Mouse (Mus musculus) bone marrow, adult 2 months (tissue): Measurements from ENCODE around the gene Slirp. TPM values are rescaled to one million over a fixed set of nuclear protein-coding genes. Genes with fewer than 3 reads are reported as not detected.

Experiments used
- H3K27ac ChIP-seq: fragments of 200-500 bp; 2 replicates; pipeline ENCODE4 v1.5.1; 2012; ENCODE audit warnings: low read depth, mild to moderate bottlenecking, control low read depth, inconsistent platforms, low read length; ENCODE audit not compliant: control insufficient read depth, poor library complexity, insufficient read depth
- H3K4me1 ChIP-seq: fragments of 200-500 bp; 2 replicates; pipeline ENCODE4 v1.6.1; 2011; ENCODE audit warnings: low read length; ENCODE audit not compliant: control insufficient read depth, insufficient read depth
- H3K4me3 ChIP-seq: fragments of 200-500 bp; replicated peaks from 2 replicates; pipeline ENCODE3; 2011; ENCODE audit warnings: mild to moderate bottlenecking, low read depth, low read length, control low read depth; ENCODE audit not compliant: control insufficient read depth
- CTCF ChIP-seq: fragments of 200-500 bp; IDR thresholded peaks from 2 replicates; pipeline ENCODE4 v1.5.1; 2011; ENCODE audit warnings: low read length, control low read depth; ENCODE audit not compliant: control insufficient read depth, insufficient read depth
- POLR2A ChIP-seq: fragments of 200-500 bp; IDR thresholded peaks from 2 replicates; pipeline ENCODE4 v1.6.1; 2011; ENCODE audit warnings: low read depth, mild to moderate bottlenecking, control low read depth, low read length, borderline replicate concordance; ENCODE audit not compliant: control insufficient read depth
- WGBS: fragments of 180-500 bp; shearing (Covaris S2); methylation state at CpG from one replicate; pipeline ENCODE4 v1.1.7; 2018; 5-methylcytosine and 5-hydroxymethylcytosine counted together
- polyA plus RNA-seq: library from polyadenylated mRNA; stranded (reverse); fragments of >200 nt; gene quantifications from 2 replicates; pipeline ENCODE4 v1.2.4, GENCODE M21; 2011; ENCODE audit warnings: low replicate concordance; ENCODE audit not compliant: missing spikeins, insufficient read depth, insufficient read length

Gene Slirp
- polyA plus RNA-seq, 1 experiment: 160 TPM

GRCm38 (mm10) chr12:87421708-87422507, 21.8 kb upstream of the Slirp start:
- peaks cover 1% of the 10 kb centered on the region; the same call in 1 of the 2 replicates for H3K4me1 ChIP-seq
- no peak overlapping the region for H3K4me3 ChIP-seq
- TF ChIP-seq POLR2A (no peak), CTCF (no peak)
- no peak overlapping the region for H3K27ac ChIP-seq
- 50% methylated on average over 5 of the region's 5 CpGs for WGBS

- TF ChIP-seq POLR2A (no peak), CTCF (no peak)
- Histone ChIP-seq H3K4me1 (peaks cover 1% of the 10 kb centered on the region; the same call in 1 of the 2 replicates), H3K27ac (no peak overlapping the region), H3K4me3 (no peak overlapping the region)
- 58% methylated on average over 1 of the region's 1 CpGs for WGBS
Observed at GRCm38 (mm10) chr12:87423700-87424099, 20.0 kb upstream of the Slirp start.

GRCm38 (mm10) chr12:87424516-87424915, 19.2 kb upstream of the Slirp start:
- 68% methylated on average over 3 of the region's 3 CpGs for WGBS
- Histone ChIP-seq H3K4me3 (no peak overlapping the region), H3K4me1 (peaks cover 1% of the 10 kb centered on the region; the same call in 1 of the 2 replicates), H3K27ac (no peak overlapping the region)
- no peak for TF ChIP-seq POLR2A
- TF ChIP-seq CTCF: no peak

GRCm38 (mm10) chr12:87426354-87427031, 17.2 kb upstream of the Slirp start:
- Histone ChIP-seq H3K4me3 (no peak overlapping the region), H3K27ac (no peak overlapping the region), H3K4me1 (peaks cover 1% of the 10 kb centered on the region; the same call in 1 of the 2 replicates)
- WGBS: 88% methylated on average over 5 of the region's 5 CpGs
- TF ChIP-seq CTCF (no peak), POLR2A (no peak)

GRCm38 (mm10) chr12:87428295-87428694, 15.4 kb upstream of the Slirp start:
- no peak for TF ChIP-seq CTCF
- TF ChIP-seq POLR2A: no peak

GRCm38 (mm10) chr12:87428885-87429284, 14.8 kb upstream of the Slirp start:
- no peak for TF ChIP-seq CTCF
- TF ChIP-seq POLR2A: no peak
- Histone ChIP-seq H3K4me3 (no peak overlapping the region), H3K4me1 (no peaks in the 10 kb centered on the region), H3K27ac (no peak overlapping the region)
- 80% methylated on average over 8 of the region's 8 CpGs for WGBS

More at GRCm38 (mm10) chr12:87428295-87428694, 15.4 kb upstream of the Slirp start:
- no peaks in the 10 kb centered on the region for H3K4me1 ChIP-seq
- WGBS: 92% methylated on average over 2 of the region's 2 CpGs
- H3K27ac ChIP-seq: no peak overlapping the region
- no peak overlapping the region for H3K4me3 ChIP-seq

GRCm38 (mm10) chr12:87442177-87443114, 1.2 kb upstream of the Slirp start:
- peaks cover 1% of the 10 kb centered on the region; the same call in 1 of the 2 replicates for H3K4me1 ChIP-seq
- H3K27ac ChIP-seq: no peak overlapping the region
- TF ChIP-seq CTCF (no peak), POLR2A (no peak)
- 13% methylated on average over 12 of the region's 12 CpGs for WGBS
- peak overlapping the region; percentile 84 for H3K4me3 ChIP-seq

DNA sequence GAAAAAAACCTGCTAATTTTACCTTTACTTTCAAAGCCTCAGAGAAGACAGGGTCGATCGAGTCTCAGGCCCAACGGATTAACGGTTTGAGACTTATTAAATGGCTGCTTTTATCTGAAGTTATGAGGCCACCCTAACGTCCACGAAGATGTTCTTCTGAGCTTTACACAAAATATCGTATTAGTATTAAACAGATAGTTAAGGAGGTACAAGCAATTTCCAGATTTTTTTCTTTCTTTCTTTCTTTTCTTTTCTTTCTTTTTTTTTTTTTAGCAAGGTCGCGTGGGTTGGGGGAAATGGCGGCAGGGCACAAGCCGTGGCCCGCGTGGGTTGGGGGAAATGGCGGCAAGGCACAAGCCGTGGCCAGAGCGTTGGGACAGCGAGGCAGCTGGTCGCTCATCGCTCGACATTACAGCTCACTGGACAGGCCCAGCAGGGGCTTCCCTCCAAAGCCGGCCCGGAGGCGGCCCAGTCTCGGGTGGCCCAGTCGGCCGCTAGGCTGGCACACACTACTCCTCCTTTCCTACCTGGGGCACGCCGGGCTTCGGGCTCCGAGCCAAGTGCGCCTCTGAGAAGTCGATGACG, 489 bp upstream of the Slirp start:
- Histone ChIP-seq H3K4me3 (peak overlapping the region; percentile 84), H3K27ac (peak overlapping the region; percentile 12; the same call in 1 of the 2 replicates)
- under 1% methylated on average over 33 of the region's 33 CpGs for WGBS

More for the DNA sequence above, 489 bp upstream of the Slirp start:
- TF ChIP-seq CTCF (no peak), POLR2A (no peak)
- H3K4me1 ChIP-seq: peaks cover 1% of the 10 kb centered on the region; the same call in 1 of the 2 replicates
